Mouse (Mus musculus) Muller cell, postnatal 12 days (primary cell): Measurements from ENCODE around the gene Apoa4.

ENCODE experiments used
- DNase-seq: peaks from one replicate; pipeline ENCODE4 v3.0.0-alpha.2; 2015; ENCODE audit errors: inconsistent ontology term

The Apoa4 gene

DNA sequence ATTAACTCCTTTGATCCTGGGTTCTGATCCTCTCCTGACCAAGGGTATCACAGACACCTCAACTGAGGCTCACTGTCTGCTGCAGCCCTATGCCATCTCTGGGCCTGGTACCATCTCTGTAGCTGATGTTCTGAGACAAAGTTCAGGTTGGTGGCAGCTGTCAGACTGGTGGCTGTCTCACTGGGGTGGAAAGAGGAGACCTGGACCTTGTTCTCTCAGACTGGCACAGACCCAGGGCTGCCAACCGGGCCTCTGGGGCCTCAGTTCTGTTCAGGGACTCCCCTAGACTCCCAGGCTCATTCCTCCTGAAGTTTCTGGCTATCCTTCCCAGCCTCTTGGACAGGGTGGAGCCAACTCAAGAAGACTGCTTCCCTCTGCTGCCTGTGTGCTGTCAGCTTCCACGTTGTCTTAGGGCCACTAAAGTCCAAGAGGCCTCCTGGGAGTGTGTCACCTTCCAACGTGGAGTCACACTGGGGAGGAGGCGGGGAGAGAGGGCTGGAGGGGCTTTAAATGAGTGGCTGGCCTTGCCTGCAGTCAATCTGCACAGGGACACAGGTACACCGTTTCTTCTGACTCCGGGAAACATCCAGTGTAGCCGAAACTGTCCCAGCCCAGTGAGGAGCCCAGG lies at the start of gene Apoa4:
TSS of gene Apoa4 (plus strand) at position 171 of the 628 bp plus-strand sequence.
- DNase-seq = no peak

DNA sequence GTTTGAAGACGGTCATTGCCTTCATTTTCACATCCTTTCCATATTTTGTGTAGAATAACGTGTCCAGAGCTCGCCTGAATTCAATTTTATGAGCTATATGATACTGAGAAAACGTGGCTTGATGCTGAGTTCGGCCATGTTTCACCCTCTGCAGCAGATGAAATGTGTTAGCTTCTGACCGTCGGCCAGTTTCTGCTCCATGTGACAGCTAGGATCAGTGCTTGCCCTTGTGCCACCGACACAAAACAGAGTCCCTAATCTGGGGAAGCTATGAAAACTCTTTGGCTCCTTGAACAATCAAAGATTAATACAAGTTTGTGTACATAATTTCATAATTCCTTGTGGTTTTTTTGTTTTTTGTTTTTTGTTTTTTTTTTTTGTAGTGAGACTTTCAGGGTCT lies 49.3 kb upstream of the Apoa4 start:
- DNase-seq = no peak

DNA sequence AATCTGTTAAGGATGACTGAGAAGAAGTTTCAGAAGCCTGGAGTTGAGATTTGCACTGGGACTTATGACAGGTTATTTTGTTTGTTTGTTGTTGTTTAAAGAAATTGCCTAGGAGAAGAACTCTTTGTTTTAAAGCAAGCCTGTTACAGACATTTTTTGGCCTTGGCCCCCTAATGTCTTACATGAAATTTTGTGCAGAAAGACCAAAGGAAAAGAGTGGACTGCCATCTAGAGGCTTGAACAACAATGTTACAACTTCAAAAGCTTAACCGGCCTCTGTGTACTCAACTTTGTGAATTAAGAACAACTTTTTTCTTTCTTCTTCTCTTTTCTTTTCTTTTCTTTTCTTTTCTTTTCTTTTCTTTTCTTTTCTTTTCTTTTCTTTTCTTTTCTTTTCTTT lies 48.9 kb upstream of the Apoa4 start:
- DNase-seq = peak; percentile 65

DNA sequence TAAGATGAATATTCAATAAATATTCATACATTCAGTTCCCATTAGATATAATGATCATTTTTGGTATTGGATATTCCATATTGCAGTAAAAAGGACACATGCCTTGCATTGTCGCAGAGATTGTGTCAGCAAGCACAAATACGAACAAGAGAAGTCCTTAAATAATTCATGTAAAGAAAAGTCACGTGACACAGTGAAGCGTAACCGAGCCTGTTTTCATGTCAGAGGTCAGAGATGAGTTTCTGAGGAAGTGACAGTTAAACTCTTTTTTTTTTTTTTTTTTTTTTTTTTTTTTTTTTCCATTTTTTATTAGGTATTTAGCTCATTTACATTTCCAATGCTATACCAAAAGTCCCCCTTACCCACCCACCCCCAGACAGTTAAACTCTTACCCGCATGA lies 47.9 kb upstream of the Apoa4 start:
- DNase-seq = no peak

DNA sequence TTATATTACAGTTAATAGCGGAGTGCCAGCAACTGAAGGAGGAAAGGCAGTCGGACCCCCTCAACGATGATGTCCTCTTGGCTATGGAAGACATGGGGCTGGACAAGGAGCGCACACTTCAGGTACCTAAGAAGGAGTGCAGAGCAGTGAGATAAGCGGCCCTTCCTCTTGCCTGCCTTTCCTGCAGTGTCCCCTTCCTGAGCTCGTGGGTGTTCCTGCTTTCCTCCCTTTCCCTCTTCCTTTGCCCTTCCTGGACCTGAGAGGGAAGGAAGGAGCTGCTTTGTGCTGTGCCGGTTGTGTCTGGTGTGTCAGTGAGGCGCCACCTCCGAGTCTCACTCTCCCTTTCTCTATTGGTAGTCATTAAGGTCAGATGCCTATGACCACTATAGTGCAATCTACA lies 45.7 kb upstream of the Apoa4 start:
- DNase-seq = no peak

DNA sequence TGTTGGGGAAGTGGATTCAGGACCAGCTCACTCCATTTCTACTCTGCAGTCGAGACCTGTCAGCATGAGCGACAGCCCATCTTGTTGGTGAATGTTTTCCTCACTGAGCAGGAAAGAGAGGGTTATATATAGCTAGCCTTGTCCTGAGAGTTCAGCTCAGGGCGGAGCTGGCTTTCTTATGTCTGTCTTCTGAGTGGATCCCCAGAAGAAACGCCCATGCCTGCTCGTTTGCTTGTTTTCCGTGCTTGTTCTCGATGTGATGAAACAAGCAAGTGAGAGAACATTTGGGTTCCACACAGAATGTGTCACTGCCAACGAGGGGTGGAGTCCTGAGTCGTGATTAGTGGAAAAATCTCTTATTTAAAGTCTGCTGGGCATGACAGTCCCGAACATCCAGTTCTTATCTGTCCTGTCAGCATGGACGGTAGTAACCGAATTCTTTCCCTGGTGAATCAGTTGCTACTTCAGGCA lies 43.8 kb upstream of the Apoa4 start:
- peak; percentile 24 for DNase-seq

DNA sequence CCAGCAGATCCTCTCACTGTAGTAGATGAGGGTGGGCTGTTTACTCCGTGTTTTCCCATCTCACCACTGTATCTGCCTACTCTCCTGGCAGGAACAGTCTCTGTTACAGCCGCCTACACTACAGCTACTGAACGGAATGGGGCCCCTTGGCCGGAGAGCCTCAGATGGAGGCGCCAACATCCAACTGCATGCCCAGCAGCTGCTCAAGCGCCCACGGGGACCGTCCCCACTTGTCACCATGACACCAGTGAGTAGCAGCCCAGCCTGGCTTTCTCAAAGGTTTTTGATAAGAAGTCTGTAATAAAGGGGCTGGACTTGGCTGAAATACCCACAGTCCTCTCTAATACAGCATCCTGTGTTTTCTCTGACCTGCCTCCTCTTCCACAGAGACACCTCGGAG lies 42.0 kb upstream of the Apoa4 start:
- DNase-seq = no peak

DNA sequence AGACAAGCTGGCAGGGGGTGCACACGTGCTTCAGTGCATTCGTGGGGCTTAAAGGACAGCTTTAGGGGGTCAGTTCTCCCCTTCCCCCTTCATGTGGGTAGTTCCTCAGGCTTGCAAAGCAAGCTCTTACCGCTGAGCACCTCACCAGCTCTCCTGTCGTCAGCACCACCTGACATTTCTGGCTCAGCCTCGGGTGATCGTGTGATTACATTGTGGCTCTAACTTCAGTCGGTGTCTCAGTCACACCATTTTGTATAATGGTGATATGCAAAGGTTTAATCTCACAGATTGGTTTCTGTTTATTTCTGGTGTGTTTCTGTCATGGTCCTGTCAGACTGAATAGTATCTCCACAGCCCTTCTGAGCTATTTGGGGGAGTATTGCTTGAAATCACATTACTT lies 41.6 kb upstream of the Apoa4 start:
- no peak for DNase-seq

DNA sequence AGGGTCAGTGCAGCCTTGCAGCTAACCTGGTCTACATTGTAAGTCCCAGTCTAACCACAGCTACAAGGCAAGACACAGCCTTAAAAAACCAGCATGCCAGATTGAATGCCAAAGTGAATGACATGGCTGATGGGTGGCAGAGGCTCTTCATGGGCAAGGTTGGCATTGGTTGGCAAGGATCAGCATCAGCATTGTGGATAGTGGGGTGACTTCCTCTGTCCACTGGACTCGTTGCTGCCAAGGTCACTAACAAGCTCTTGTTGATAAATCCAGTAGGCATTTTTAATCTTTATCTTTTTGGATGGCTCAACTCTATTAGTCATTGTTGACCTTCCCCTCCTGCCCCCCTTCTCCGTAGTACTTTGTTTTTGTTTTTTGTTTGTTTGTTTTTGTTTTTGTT lies 40.9 kb upstream of the Apoa4 start:
- no peak for DNase-seq

DNA sequence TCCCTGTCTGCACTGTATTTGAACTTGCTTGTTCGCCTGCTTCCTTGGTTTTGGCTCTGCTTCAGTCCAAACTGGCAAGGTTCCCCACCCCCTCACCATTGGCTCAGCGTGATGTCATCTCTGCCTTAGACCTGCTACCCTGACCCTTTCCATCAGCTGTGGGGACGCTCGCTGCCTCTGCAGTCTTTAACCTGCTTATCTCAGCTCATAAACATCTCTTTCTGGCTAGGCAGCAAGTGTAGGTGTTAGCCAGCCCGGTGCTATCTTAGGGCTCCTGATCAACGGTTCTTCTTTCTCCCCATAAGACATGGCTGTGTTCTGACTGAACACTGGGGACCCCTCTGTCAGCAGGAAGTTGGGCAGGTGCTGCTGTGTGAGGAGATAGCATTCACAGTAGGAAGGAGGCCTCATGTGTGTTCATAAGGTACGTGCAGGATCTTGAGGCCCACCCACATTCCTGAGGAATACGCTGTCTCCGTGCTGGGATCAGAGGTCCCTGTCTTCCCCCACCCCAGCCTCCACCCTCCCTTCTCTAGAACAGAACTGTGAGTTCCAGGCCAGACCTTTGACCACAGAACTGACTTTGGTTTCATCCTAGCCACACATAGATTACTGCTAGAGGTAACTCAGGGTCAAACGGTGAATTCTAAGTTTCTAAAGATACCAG lies 33.5 kb upstream of the Apoa4 start:
- DNase-seq = no peak

DNA sequence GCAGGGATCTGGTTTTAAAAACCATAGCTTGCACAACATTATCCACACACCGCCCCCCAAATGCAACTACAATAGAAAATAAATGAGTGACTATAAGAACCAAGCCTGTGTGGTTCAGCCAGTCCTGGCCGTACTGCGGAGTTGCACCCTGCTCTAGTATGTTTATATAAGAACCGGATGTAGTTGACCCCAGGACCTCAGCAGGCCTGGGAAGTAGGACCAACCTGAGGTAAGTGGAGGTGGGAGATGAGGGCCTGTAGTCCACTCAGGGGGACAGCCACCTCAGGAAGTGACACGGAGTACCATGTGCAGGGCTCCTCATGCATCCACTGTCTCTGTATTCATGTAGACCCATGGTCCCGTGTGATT lies 33.0 kb upstream of the Apoa4 start:
- no peak for DNase-seq

DNA sequence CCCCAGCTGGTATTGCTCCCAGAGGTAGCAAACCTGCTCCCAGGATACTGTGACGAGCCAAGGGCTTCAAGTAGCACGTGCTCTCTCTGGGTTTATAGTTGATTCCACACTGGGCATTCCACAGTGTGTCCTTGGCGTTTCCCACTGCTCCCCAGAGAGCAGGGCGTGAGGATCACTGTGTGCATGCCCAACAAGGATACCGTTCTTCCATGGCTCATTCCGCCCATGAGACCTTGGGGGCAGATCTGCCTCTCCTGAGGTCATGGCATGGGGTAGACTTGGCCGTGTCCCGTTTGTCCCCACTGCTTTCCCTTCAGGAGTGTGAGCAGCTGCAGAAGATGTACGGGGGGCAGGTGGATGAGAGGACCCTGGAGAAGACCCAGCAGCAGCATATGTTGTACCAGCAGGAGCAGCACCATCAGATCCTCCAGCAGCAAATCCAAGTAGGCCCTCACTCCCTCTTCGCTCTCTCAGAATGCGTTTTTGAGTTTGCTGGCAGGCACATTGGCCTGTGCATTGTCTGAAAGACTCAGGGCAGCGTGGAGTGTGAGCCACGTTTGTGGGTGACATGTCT lies 32.0 kb upstream of the Apoa4 start:
- DNase-seq = no peak

DNA sequence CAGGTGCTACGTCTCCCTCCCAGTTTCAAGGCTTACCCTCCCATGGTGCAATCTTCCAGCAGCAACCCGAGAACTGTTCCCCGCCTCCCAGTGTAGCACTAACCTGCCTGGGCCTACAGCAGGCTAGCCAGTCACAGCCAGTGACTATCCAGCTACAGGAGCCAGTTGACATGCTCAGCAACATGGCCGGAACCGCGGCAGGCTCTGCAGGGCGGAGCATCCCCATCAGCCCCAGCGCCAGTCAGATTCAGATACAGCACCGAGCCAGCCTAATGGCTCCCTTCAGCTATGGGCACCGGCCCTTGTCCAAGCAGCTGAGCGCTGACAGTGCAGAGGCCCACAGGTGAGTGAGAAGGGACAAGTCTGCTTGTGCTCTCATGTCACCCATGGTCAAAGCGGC lies 30.0 kb upstream of the Apoa4 start:
- no peak for DNase-seq

DNA sequence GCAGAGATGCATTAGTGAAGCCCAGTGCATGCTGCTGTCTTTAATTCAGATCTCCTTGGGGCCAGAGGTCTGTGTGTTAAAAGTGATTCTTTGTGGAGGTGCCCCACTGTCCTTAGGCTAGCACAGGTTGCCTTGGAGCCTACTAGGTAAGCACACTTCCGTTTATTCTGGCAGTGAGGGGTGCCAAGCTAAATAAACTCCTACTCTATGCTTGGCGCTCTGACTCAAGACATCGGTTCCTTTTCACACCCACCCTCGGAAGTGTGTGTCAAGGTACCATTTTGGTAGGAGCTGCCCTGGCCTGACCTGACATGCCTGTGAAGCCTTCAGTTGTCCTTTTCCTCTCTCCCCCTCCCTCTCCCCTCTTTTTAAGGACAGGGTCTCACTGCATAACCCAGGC lies 26.2 kb upstream of the Apoa4 start:
- no peak for DNase-seq

DNA sequence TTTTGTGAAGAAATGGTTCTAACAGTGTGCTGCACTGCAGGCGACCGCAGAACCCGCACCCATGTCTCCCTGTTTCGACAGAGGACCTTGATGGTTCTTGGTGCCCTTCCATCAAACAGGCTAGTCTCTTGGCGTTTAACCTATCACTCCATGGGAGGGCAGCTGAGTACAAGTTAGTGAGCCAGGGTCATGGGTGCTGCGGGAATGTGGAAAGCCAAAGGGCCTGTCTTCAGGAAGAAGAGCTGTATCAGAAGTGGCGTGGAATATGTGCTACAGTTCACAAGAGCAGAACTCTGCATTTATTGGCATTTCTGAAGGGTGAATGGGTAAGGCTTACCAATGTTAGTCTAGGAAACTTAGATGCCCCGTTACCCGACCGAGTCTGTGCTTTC lies 25.6 kb upstream of the Apoa4 start:
- DNase-seq = no peak

DNA sequence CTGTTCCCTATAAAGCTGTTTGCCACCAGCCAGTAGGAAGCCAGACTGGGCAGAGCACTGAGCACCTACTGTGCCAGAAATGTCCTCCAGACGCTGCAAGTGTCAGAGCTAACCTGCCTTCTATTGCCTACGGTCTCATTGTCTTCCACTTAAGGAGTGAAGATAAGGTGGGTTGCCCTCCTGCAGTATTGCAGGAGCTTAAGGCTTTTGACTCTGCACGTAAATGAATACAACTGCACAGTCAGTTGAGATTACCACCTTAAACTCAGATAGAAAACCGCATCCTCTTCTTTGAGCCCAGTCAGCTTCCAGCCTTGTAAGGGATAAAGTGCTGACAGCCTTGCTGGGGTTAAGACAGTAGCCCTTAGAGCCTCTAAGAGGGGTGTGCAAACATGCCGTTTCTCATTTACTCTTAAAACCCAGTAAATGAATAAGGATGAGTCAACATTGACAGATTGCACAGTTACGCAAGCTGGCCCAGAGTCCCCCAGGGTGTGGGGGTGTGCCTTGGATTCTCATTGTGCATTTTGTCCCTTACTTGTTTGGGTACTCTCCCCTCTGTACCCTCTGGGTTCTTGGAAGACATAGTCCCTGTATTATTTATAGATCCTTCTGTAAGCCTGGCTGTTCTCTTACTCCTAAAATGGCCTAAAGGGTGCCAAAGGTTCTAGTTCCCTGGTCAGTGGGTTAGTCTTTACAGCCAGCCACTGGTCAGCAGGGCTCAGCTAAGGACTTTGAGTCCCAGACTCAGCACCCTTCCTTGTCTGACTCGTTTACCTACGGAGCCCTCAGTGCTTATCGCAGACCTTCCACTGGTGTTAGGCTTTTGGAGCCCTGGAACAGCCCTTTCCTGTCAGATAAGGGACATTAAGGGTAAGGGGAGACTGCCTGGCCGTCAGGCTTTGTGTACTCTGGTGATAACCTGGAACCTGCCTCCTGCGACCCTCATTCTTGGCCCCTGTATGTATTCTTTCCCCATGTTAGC lies 24.9 kb upstream of the Apoa4 start:
- peak; percentile 12 for DNase-seq

DNA sequence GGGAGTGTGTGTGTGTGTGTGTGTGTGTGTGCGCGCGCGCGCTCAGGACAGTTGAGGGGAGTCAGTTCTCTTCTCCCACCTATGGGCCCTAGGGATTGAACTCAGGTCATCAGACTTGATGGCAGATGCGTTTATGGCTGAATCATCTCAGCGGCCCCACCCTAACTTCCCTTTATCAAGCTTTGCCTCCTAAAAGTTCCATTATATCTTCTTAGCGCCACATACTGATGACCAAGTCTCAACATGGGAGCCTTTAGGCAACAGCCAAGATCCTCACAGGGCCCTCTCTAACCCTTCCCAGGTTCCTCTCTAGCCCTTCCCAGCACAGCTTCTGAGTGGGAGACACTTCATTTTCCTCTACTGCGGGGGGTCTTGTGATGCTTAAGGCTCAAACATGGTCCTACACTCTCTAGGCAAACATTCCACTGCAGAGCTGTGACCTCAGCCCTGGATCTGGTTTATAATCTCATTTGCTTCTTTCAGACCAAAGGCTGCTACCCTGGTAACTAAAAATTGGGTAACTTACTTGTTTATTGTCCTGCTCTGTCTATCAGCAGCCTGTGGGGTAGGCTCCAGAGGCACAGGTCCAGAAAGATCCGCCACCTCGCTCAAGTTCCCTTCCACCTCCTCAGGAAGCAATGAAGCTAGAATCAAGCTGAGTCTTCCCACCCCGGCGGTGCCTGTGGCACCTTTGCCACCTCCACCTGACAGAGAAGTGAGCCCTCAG lies 23.6 kb upstream of the Apoa4 start:
- DNase-seq = no peak

DNA sequence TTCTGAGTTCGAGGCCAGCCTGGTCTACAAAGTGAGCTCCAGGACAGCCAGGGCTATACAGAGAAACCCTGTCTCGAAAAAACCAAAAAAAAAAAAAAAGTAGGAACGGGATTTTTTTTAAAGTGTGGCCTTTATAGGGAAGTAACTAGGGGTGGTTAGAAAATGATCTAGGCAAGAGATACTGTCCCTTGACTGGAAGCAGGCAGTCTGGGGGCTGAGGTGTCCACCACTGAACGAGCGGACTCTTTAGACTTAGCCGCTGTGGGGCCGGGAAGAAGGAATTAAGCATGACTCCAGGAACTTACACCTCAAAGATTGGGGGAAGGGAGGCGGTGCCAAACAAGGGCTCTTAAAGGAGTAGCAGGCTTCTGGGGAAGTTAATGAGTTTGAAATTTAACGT lies 22.3 kb upstream of the Apoa4 start:
- no peak for DNase-seq

DNA sequence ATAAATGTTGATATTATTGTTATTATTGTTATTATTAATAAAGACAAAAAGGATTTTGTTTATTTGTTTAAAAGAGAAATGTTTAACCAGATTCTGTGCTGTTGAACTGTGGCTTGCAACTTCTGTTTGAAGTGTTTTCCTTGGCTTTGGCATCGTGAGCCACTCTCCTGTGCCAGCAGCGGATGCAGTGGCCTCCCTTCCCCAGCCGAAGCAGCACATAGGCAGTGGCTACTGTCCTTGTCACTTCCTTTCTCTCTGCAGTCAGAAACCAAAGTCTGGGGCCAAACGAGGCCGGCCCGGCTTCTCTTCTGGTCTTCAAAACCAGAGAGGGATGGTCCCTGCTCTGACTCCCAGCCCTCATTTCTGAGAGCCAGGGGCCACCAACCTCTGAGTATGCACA lies 17.4 kb upstream of the Apoa4 start:
- DNase-seq = no peak

DNA sequence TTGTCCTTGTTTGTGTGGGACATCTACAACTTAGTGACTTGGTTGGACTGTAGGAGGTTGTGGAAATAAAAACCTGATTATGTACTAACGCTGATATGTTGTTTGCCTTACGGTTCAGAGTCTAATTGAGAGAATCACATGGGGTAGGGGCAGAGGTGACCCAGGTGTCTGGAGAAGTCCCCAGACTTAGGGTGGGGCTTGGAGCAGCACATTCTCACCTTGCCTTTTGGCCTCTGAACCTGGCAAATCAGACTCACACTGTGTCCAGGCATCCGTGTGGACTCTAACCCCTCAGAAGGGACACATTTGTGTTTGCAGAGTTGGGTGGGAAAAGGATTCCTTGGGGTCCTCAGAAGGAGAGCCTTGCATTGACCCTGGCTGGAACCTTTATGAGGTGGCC lies 16.4 kb upstream of the Apoa4 start:
- no peak for DNase-seq

DNA sequence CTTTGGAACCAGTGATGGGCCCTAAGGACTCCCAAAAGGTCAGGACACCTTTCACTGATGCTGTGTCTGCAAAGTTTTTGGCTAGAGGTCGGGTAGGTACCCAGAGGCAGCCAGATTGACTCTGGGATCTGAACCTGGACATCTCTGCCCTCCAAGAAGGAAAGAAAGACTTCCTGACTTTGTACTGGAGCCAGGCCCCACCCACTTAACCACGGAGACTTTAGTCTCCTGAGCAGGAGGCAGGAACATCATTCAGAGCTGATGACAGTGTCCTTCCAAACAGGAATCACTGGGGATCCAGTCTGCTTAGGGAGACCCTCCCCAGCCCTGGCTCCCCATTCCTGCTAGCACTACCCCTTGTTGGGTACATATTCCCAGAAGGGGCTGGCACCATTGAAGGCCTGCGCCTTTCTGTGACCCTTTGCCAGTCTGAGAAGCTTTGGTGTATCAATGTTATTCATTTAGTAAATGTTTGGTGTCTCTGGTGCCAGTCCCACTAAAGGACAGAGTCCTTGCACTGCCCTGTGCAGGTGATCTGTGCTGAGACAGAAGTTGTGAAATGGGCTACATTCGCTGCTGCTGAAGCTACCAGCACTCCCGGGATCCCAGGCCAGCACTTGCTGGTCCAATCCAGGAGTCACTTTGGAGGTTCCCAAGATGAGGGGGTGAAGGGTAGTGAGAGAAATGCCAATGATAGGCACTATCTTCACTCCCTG lies 15.4 kb upstream of the Apoa4 start:
- no peak for DNase-seq
